Mouse (Mus musculus) hindbrain, postnatal 0 days (tissue): ENCODE data around the gene Lman1l. TPM values are rescaled to one million over a fixed set of nuclear protein-coding genes. Genes with fewer than 3 reads are reported as not detected.

Experiments used
- ATAC-seq: fragments of 200-750 bp; cut with Nextera tagmentation; 2 replicates; pipeline ENCODE4 v1.8.0; 2017; ENCODE audit warnings: mild to moderate bottlenecking, moderate TSS enrichment, moderate library complexity
- DNase-seq: peaks from one replicate; pipeline ENCODE4 v3.0.0-alpha.2; 2015; ENCODE audit warnings: low spot score
- H3K27ac ChIP-seq: fragments of 300-500 bp; sonication (generic); 2 replicates; pipeline ENCODE4 v1.5.1; 2014; ENCODE audit warnings: mild to moderate bottlenecking
- H3K27me3 ChIP-seq: fragments of 300-500 bp; sonication (generic); 2 replicates; pipeline ENCODE4 v1.6.1; 2014; ENCODE audit warnings: low read length, mixed read lengths; ENCODE audit not compliant: insufficient read depth
- H3K36me3 ChIP-seq: fragments of 300-500 bp; sonication (generic); 2 replicates; pipeline ENCODE4 v1.6.1; 2014; ENCODE audit warnings: low read length, mixed read lengths; ENCODE audit not compliant: insufficient read depth
- H3K4me1 ChIP-seq: fragments of 300-500 bp; sonication (generic); 2 replicates; pipeline ENCODE4 v1.6.1; 2014; ENCODE audit warnings: antibody characterized with exemption, low read length, mixed read lengths; ENCODE audit not compliant: insufficient read depth
- H3K4me2 ChIP-seq: fragments of 300-500 bp; sonication (generic); 2 replicates; pipeline ENCODE4 v1.6.1; 2014; ENCODE audit warnings: low read depth, mild to moderate bottlenecking, low read length, moderate library complexity, mixed read lengths
- H3K4me3 ChIP-seq: fragments of 300-500 bp; sonication (generic); 2 replicates; pipeline ENCODE4 v1.5.1; 2014; ENCODE audit warnings: low read length
- H3K9ac ChIP-seq: fragments of 300-500 bp; sonication (generic); replicated peaks from 2 replicates; pipeline ENCODE4 v1.6.1; 2014; ENCODE audit warnings: mild to moderate bottlenecking, low read length, moderate library complexity, mixed read lengths
- H3K9me3 ChIP-seq: fragments of 300-500 bp; sonication (generic); 2 replicates; pipeline ENCODE4 v1.6.1; 2016; ENCODE audit warnings: low read length, mixed read lengths
- CTCF ChIP-seq: IDR thresholded peaks from 2 replicates; pipeline ENCODE4 v1.5.1; 2016; ENCODE audit warnings: antibody characterized with exemption, control low read depth, low read depth
- WGBS: fragments of 180-500 bp; shearing (Covaris S2); extraction: QIAGEN DNeasy Blood & Tissue Kit; methylation state at CpG from one replicate; pipeline ENCODE4 v1.1.7; 2014; 5-methylcytosine and 5-hydroxymethylcytosine counted together
- polyA plus RNA-seq: library from polyadenylated mRNA; unstranded; fragments of >200 nt; fragmentation: Nextera tagmentation; extraction: Ambion mirVana; gene quantifications from 2 replicates; pipeline ENCODE4 v1.2.1, GENCODE M21; 2015
- total RNA-seq: library from RNA; depleted of rRNA; stranded (reverse); fragments of >200 nt; gene quantifications from 2 replicates; pipeline ENCODE4 v1.2.3, GENCODE M21; 2014

The Lman1l gene
- total and polyA plus RNA-seq, 2 experiments from 2014 or later: not detected

- no peak for ATAC-seq
- TF ChIP-seq CTCF: no peak
- DNase-seq: peak; percentile 62
- H3K27me3 ChIP-seq: peaks cover 12% of the 10 kb centered on the region; the same call in 1 of the 2 replicates
- H3K4me3 ChIP-seq: no peak overlapping the region
- peak overlapping the region; percentile 26; the same call in 1 of the 2 replicates for H3K27ac ChIP-seq
- 31% methylated on average over 3 of the region's 3 CpGs for WGBS
- H3K36me3 ChIP-seq: no peaks in the 10 kb centered on the region
- no peak overlapping the region for H3K4me2 ChIP-seq
- peaks cover 10% of the 10 kb centered on the region for H3K4me1 ChIP-seq
- H3K9ac ChIP-seq: no peak overlapping the region
- H3K9me3 ChIP-seq: no peaks in the 10 kb centered on the region
These were observed 10.2 kb downstream of the Lman1l start for GRCm38 (mm10) chr9:57610359-57610826.

- Histone ChIP-seq H3K36me3 (no peaks in the 10 kb centered on the region), H3K27ac (no peak overlapping the region), H3K9me3 (no peaks in the 10 kb centered on the region), H3K4me2 (no peak overlapping the region), H3K27me3 (peaks cover 12% of the 10 kb centered on the region; the same call in 1 of the 2 replicates), H3K9ac (no peak overlapping the region), H3K4me3 (no peak overlapping the region), H3K4me1 (peaks cover 10% of the 10 kb centered on the region)
- no peak for ATAC-seq
- DNase-seq: no peak
- WGBS: 65% methylated on average over 3 of the region's 3 CpGs
- no peak for TF ChIP-seq CTCF
These were observed 10.8 kb downstream of the Lman1l start for GRCm38 (mm10) chr9:57609803-57610202.

- H3K4me1 ChIP-seq: peaks cover 19% of the 10 kb centered on the region
- no peaks in the 10 kb centered on the region for H3K9me3 ChIP-seq
- 3% methylated on average over 24 of the region's 24 CpGs for WGBS
- 0 out of 2 replicates have a peak within 1 kb of the TSS, but pooled peaks have one; percentile 24 for H3K9ac ChIP-seq
- no peak for TF ChIP-seq CTCF
- DNase-seq (peak; percentile 59), ATAC-seq (peak; percentile 78)
- H3K4me2 ChIP-seq: peak within 1 kb of the TSS; percentile 56
- H3K27me3 ChIP-seq: peaks cover 12% of the 10 kb centered on the region; the same call in 1 of the 2 replicates
- no peak within 1 kb of the TSS for H3K27ac ChIP-seq
- H3K4me3 ChIP-seq: peak within 1 kb of the TSS; percentile 21
- H3K36me3 ChIP-seq: no peaks in the 10 kb centered on the region
These were observed 14.3 kb downstream of the Lman1l start, which contains the start of gene Cplx3 for GRCm38 (mm10) chr9:57606139-57606851. TSS of gene Cplx3 (minus strand) at chr9:57606281.

GRCm38 (mm10) chr9:57605503-57605902 is 15.1 kb downstream of the Lman1l start:
- DNase-seq (no peak), ATAC-seq (no peak)
- WGBS: 18% methylated on average over 9 of the region's 9 CpGs
- TF ChIP-seq CTCF: no peak
- Histone ChIP-seq H3K27ac (no peak overlapping the region), H3K4me1 (peaks cover 22% of the 10 kb centered on the region), H3K4me3 (no peak overlapping the region), H3K36me3 (no peaks in the 10 kb centered on the region), H3K9ac (no peak overlapping the region), H3K4me2 (peak overlapping the region; percentile 56; the same call in 1 of the 2 replicates), H3K9me3 (no peaks in the 10 kb centered on the region), H3K27me3 (peaks cover 12% of the 10 kb centered on the region; the same call in 1 of the 2 replicates)

- H3K36me3 ChIP-seq: no peaks in the 10 kb centered on the region
- no peaks in the 10 kb centered on the region for H3K9me3 ChIP-seq
- 78% methylated on average over 4 of the region's 4 CpGs for WGBS
- ATAC-seq: no peak
- H3K4me2 ChIP-seq: no peak overlapping the region
- DNase-seq: no peak
- TF ChIP-seq CTCF: no peak
- no peak overlapping the region for H3K4me3 ChIP-seq
- no peak overlapping the region for H3K9ac ChIP-seq
- H3K27ac ChIP-seq: no peak overlapping the region
- peaks cover 12% of the 10 kb centered on the region; the same call in 1 of the 2 replicates for H3K27me3 ChIP-seq
- peaks cover 22% of the 10 kb centered on the region for H3K4me1 ChIP-seq
These were observed 15.7 kb downstream of the Lman1l start for GRCm38 (mm10) chr9:57604875-57605274.

- ATAC-seq: no peak
- WGBS: 56% methylated on average over 8 of the region's 8 CpGs
- no peak overlapping the region for H3K27ac ChIP-seq
- H3K4me3 ChIP-seq: no peak overlapping the region
- H3K9ac ChIP-seq: no peak overlapping the region
- no peak overlapping the region for H3K4me2 ChIP-seq
- no peak for DNase-seq
- H3K9me3 ChIP-seq: no peaks in the 10 kb centered on the region
- no peak for TF ChIP-seq CTCF
- peaks cover 12% of the 10 kb centered on the region; the same call in 1 of the 2 replicates for H3K27me3 ChIP-seq
- no peaks in the 10 kb centered on the region for H3K36me3 ChIP-seq
- H3K4me1 ChIP-seq: peaks cover 22% of the 10 kb centered on the region
These were observed 18.5 kb downstream of the Lman1l start for GRCm38 (mm10) chr9:57602098-57602497.

- Histone ChIP-seq H3K9ac (no peak overlapping the region), H3K9me3 (no peaks in the 10 kb centered on the region), H3K4me3 (no peak overlapping the region), H3K27me3 (peaks cover 9% of the 10 kb centered on the region; the same call in 1 of the 2 replicates), H3K4me2 (no peak overlapping the region), H3K27ac (no peak overlapping the region), H3K36me3 (no peaks in the 10 kb centered on the region), H3K4me1 (peaks cover 18% of the 10 kb centered on the region)
- ATAC-seq: peak; percentile 46; the same call in 1 of the 2 replicates
- peak; percentile 79 for DNase-seq
- WGBS: 55% methylated on average over 2 of the region's 2 CpGs
- TF ChIP-seq CTCF: no peak
These were observed 19.2 kb downstream of the Lman1l start for GRCm38 (mm10) chr9:57601353-57601706.
